In genomic region chr8:108722671-108723513, GRCm38 (mm10) we compare ENCODE assay signal across 8 mouse cellular contexts.
DNase-seq lines count a peak whose midpoint lies in the region; ATAC-seq and TF ChIP-seq lines count a peak whose summit lies in the region.

No protein-coding gene starts in this region.

- no peak overlapping the region for H3ac ChIP-seq in myocyte (ENCODE audit: control insufficient read depth, insufficient read length)

- DNase-seq in liver, adult 2 months (ENCODE audit: extremely low read depth, low read depth, low spot score): peak; percentile 86
- DNase-seq in brain, adult 2 months (ENCODE audit: low read depth, low spot score): peak; percentile 70
- DNase-seq in heart, adult 18-20 months: peak; percentile 85 to 91
- peak; percentile 89 for DNase-seq in kidney, adult 2 months
- DNase-seq in liver, embryonic 14.5 days (ENCODE audit: low read depth in 3 of 3, low spot score in 3 of 3): no peak
- DNase-seq in thymus, postnatal 4 days: no peak

- H3K27me3 ChIP-seq in liver, adult 2 months (ENCODE audit: control insufficient read depth, insufficient read depth, low read length): no peaks in the 10 kb centered on the region
- H3K27me3 ChIP-seq in liver, embryonic 12.5 days (replicated peaks): peaks cover 24% of the 10 kb centered on the region
- H3K27me3 ChIP-seq in kidney, adult 2 months (replicated peaks; ENCODE audit: control insufficient read depth, insufficient read depth, low read length): no peaks in the 10 kb centered on the region
- no peaks in the 10 kb centered on the region for H3K27me3 ChIP-seq in liver, embryonic 14.5 days (ENCODE audit: control insufficient read depth, insufficient read depth, low read length)
- H3K27me3 ChIP-seq in myocyte (ENCODE audit: control insufficient read depth, insufficient read depth, insufficient read length): no peaks in the 10 kb centered on the region

- no peak for TF ChIP-seq CTCF in liver, adult 2 months (IDR thresholded peaks at IDR 0.05; ENCODE audit: low read depth, low read length)
- TF ChIP-seq CTCF in kidney, adult 2 months (conservative IDR thresholded peaks at IDR 0.05; ENCODE audit: insufficient read depth, insufficient read length, low read depth, low read length): no peak
- no peak for TF ChIP-seq CTCF in liver, embryonic 14.5 days (IDR thresholded peaks at IDR 0.05; ENCODE audit: low read depth)

- no peak for ATAC-seq in liver, embryonic 12.5 days
- 0 out of 2 replicates have a peak, but pooled peaks have one; percentile 11 for ATAC-seq in liver, embryonic 14.5 days (ENCODE audit: insufficient read depth)

- no peak overlapping the region for H3K4me3 ChIP-seq in liver, adult 2 months (ENCODE audit: insufficient read depth, low read depth, low read length)
- no peak overlapping the region for H3K4me3 ChIP-seq in liver, embryonic 12.5 days
- no peak overlapping the region for H3K4me3 ChIP-seq in kidney, adult 2 months (ENCODE audit: insufficient read depth, low read depth, low read length)
- H3K4me3 ChIP-seq in liver, embryonic 14.5 days (ENCODE audit: insufficient read depth in 1 of 2, low read depth in 2 of 2, low read length in 2 of 2): no peak overlapping the region
- H3K4me3 ChIP-seq in myocyte: no peak overlapping the region

- no peak for TF ChIP-seq EP300 in liver, embryonic 14.5 days (IDR thresholded peaks at IDR 0.05; ENCODE audit: low read depth)

- H3K27ac ChIP-seq in liver, adult 2 months (replicated peaks; ENCODE audit: insufficient read depth, low read depth, low read length): no peak overlapping the region
- H3K27ac ChIP-seq in liver, embryonic 12.5 days: no peak overlapping the region
- H3K27ac ChIP-seq in kidney, adult 2 months (ENCODE audit: insufficient read depth, low read depth, low read length): no peak overlapping the region
- H3K27ac ChIP-seq in liver, embryonic 14.5 days: no peak overlapping the region

- H3K4me1 ChIP-seq in liver, adult 2 months (ENCODE audit: control insufficient read depth, insufficient read depth, low read length): peaks cover 1% of the 10 kb centered on the region; the same call in 1 of the 2 replicates
- H3K4me1 ChIP-seq in liver, embryonic 12.5 days: peaks cover 68% of the 10 kb centered on the region
- H3K4me1 ChIP-seq in kidney, adult 2 months (ENCODE audit: control insufficient read depth, insufficient read depth, low read length): no peaks in the 10 kb centered on the region
- peaks cover 4 to 27% of the 10 kb centered on the region in 2 experiments; a peak in 3 of 4 replicates for H3K4me1 ChIP-seq in liver, embryonic 14.5 days (replicated peaks; ENCODE audit: control insufficient read depth in 2 of 2, insufficient read depth in 2 of 2, low read length in 1 of 2)

- peaks cover 44% of the 10 kb centered on the region; the same call in 1 of the 2 replicates for H3K79me2 ChIP-seq in liver, adult 2 months (ENCODE audit: control insufficient read depth, insufficient read depth, low read length)
- H3K79me2 ChIP-seq in myocyte (ENCODE audit: control insufficient read depth, insufficient read depth): peaks cover 94% of the 10 kb centered on the region

- no peak for TF ChIP-seq POLR2A in liver, adult 2 months (IDR thresholded peaks at IDR 0.05; ENCODE audit: extremely low read depth, insufficient read depth, low read length)
- TF ChIP-seq POLR2A in kidney, adult 2 months (IDR thresholded peaks at IDR 0.05; ENCODE audit: low read depth, low read length): no peak
- TF ChIP-seq POLR2A in myocyte (IDR thresholded peaks at IDR 0.05; ENCODE audit: insufficient read length, low read depth): peak; percentile 40

- no peak overlapping the region for H3K9ac ChIP-seq in liver, adult 2 months (ENCODE audit: low read depth, low read length)
- H3K9ac ChIP-seq in liver, embryonic 12.5 days: no peak overlapping the region
- H3K9ac ChIP-seq in liver, embryonic 14.5 days (replicated peaks): no peak overlapping the region

- H3K4me2 ChIP-seq in liver, embryonic 12.5 days: no peak overlapping the region
- no peak overlapping the region for H3K4me2 ChIP-seq in liver, embryonic 14.5 days (ENCODE audit: low read depth)
- H3K4me2 ChIP-seq in myocyte (ENCODE audit: low read depth): peak overlapping the region; percentile 61

- no peaks in the 10 kb centered on the region for H3K9me3 ChIP-seq in liver, embryonic 12.5 days (replicated peaks)
- no peaks in the 10 kb centered on the region for H3K9me3 ChIP-seq in liver, embryonic 14.5 days (ENCODE audit: control insufficient read depth, low read length)

- WGBS in liver, adult 2 months: 32% methylated on average over 8 of the region's 8 CpGs
- WGBS in liver, embryonic 12.5 days (ENCODE audit: insufficient replicate concordance): 22% methylated on average over 8 of the region's 8 CpGs
- 35% methylated on average over 8 of the region's 8 CpGs for WGBS in kidney, adult 2 months
- WGBS in liver, embryonic 14.5 days (ENCODE audit: insufficient replicate concordance): 15% methylated on average over 8 of the region's 8 CpGs

- H3K36me3 ChIP-seq in liver, adult 2 months (ENCODE audit: control insufficient read depth, insufficient read depth, low read length): no peaks in the 10 kb centered on the region
- no peaks in the 10 kb centered on the region for H3K36me3 ChIP-seq in liver, embryonic 12.5 days
- no peaks in the 10 kb centered on the region for H3K36me3 ChIP-seq in kidney, adult 2 months (ENCODE audit: control insufficient read depth, insufficient read depth, low read length)
- no peaks in the 10 kb centered on the region for H3K36me3 ChIP-seq in liver, embryonic 14.5 days (replicated peaks; ENCODE audit: control insufficient read depth, insufficient read depth, low read depth)
- H3K36me3 ChIP-seq in myocyte (ENCODE audit: control insufficient read depth, insufficient read depth): no peaks in the 10 kb centered on the region

TF ChIP-seq in myocyte, 11 proteins besides CTCF, POLR2A, EP300 and RAD21:
- TF ChIP-seq SRF (IDR thresholded peaks at IDR 0.05; ENCODE audit: control insufficient read depth, insufficient read length, low read depth): no peak
- peak; percentile 8 for TF ChIP-seq TCF12 (IDR thresholded peaks at IDR 0.05; ENCODE audit: insufficient read depth, poor library complexity, severe bottlenecking)
- TF ChIP-seq E2F4 (IDR thresholded peaks at IDR 0.05; ENCODE audit: insufficient read depth): no peak
- peak in 2 of 3 experiments; percentile 6 to 79 for TF ChIP-seq MYOD1 (IDR thresholded peaks at IDR 0.05; ENCODE audit: control insufficient read depth in 1 of 3, insufficient read length in 2 of 3, low read depth in 2 of 3)
- TF ChIP-seq MAX (IDR thresholded peaks at IDR 0.05; ENCODE audit: low read depth): peak; percentile 91
- no peak for TF ChIP-seq POLR2AphosphoS2 (IDR thresholded peaks at IDR 0.05; ENCODE audit: insufficient read length, low read depth)
- peak; percentile 52 for TF ChIP-seq USF1 (IDR thresholded peaks at IDR 0.05; ENCODE audit: low read depth)
- no peak for TF ChIP-seq TCF3 (IDR thresholded peaks at IDR 0.05; ENCODE audit: insufficient read length, low read depth)
- peak in 2 of 3 experiments; percentile 24 to 86 for TF ChIP-seq MYOG (IDR thresholded peaks at IDR 0.05; ENCODE audit: control insufficient read depth in 1 of 3, insufficient read depth in 1 of 3, insufficient read length in 2 of 3, low read depth in 2 of 3)
- no peak for TF ChIP-seq REST (IDR thresholded peaks at IDR 0.05; ENCODE audit: insufficient read depth, insufficient read length)
- TF ChIP-seq CEBPB (IDR thresholded peaks at IDR 0.05; ENCODE audit: insufficient read depth, poor library complexity, severe bottlenecking): no peak

Comparison
In these comparisons a context has a peak if more than half of its experiments do, and no peak if none do; other contexts are left out.
1. DNase-seq: peak in liver, adult 2 months (single experiment), brain, adult 2 months (single experiment), heart, adult 18-20 months (2 of 2) and kidney, adult 2 months (single experiment); none in liver, embryonic 14.5 days (0 of 3) and thymus, postnatal 4 days (single experiment).